Mouse (Mus musculus): ENCODE data around the gene F930015N05Rik. TPM values are rescaled to one million over a fixed set of nuclear protein-coding genes. Genes with fewer than 3 reads are reported as not detected.

The F930015N05Rik gene
- polyA plus RNA-seq (2015; fragmentation: Nextera tagmentation; extraction: Ambion mirVana): 1.6 and 2.6 TPM in 2 replicates

GRCm38 (mm10) chr11:64436412-64436727, at the start of gene F930015N05Rik:
TSS of gene F930015N05Rik (minus strand) at chr11:64436653.
- H3K27me3 ChIP-seq (replicated peaks): peaks cover 7% of the 10 kb centered on the region
- 0% methylated on average over 24 of the region's 24 CpGs for WGBS
- H3K27ac ChIP-seq: peak within 1 kb of the TSS; percentile 61

GRCm38 (mm10) chr11:64481445-64481844, 45.0 kb upstream of the F930015N05Rik start:
- Histone ChIP-seq H3K9ac (no peak overlapping the region), H3K4me1 (peaks cover 7% of the 10 kb centered on the region), H3K4me3 (no peak overlapping the region), H3K4me2 (no peak overlapping the region), H3K9me3 (no peaks in the 10 kb centered on the region), H3K36me3 (replicated peaks) (no peaks in the 10 kb centered on the region), H3K27me3 (replicated peaks) (no peaks in the 10 kb centered on the region), H3K27ac (no peak overlapping the region)
- 82% methylated on average over 3 of the region's 3 CpGs for WGBS
- no peak for ATAC-seq (replicated peaks)

More at GRCm38 (mm10) chr11:64436412-64436727, at the start of gene F930015N05Rik:
- H3K9me3 ChIP-seq: no peaks in the 10 kb centered on the region
- peak within 1 kb of the TSS; percentile 94 for H3K4me2 ChIP-seq
- H3K4me1 ChIP-seq: peaks cover 22% of the 10 kb centered on the region
- peak within 1 kb of the TSS; percentile 53 for H3K4me3 ChIP-seq
- peak within 1 kb of the TSS; percentile 49 for H3K9ac ChIP-seq
- no peak for ATAC-seq (replicated peaks)
- H3K36me3 ChIP-seq (replicated peaks): no peaks in the 10 kb centered on the region

GRCm38 (mm10) chr11:64473679-64474078, 37.2 kb upstream of the F930015N05Rik start:
- Histone ChIP-seq H3K27me3 (replicated peaks) (no peaks in the 10 kb centered on the region), H3K36me3 (replicated peaks) (no peaks in the 10 kb centered on the region), H3K4me2 (no peak overlapping the region), H3K27ac (no peak overlapping the region), H3K4me1 (no peaks in the 10 kb centered on the region), H3K9me3 (no peaks in the 10 kb centered on the region), H3K4me3 (no peak overlapping the region), H3K9ac (no peak overlapping the region)
- ATAC-seq (replicated peaks): no peak
- WGBS: 87% methylated on average over 3 of the region's 3 CpGs

- no peaks in the 10 kb centered on the region for H3K4me1 ChIP-seq
- ATAC-seq (replicated peaks): no peak
- H3K4me2 ChIP-seq: no peak overlapping the region
- no peaks in the 10 kb centered on the region for H3K9me3 ChIP-seq
- H3K9ac ChIP-seq: no peak overlapping the region
- H3K36me3 ChIP-seq (replicated peaks): no peaks in the 10 kb centered on the region
- H3K27me3 ChIP-seq (replicated peaks): no peaks in the 10 kb centered on the region
- H3K27ac ChIP-seq: no peak overlapping the region
- no peak overlapping the region for H3K4me3 ChIP-seq
Measured at GRCm38 (mm10) chr11:64470689-64471088, 34.2 kb upstream of the F930015N05Rik start.

- 76% methylated on average over 4 of the region's 4 CpGs for WGBS
- Histone ChIP-seq H3K4me2 (no peak overlapping the region), H3K36me3 (replicated peaks) (no peaks in the 10 kb centered on the region), H3K27me3 (replicated peaks) (no peaks in the 10 kb centered on the region), H3K9ac (no peak overlapping the region), H3K4me1 (no peaks in the 10 kb centered on the region), H3K4me3 (no peak overlapping the region), H3K27ac (no peak overlapping the region), H3K9me3 (no peaks in the 10 kb centered on the region)
- ATAC-seq (replicated peaks): no peak
Measured at GRCm38 (mm10) chr11:64468737-64469136, 32.3 kb upstream of the F930015N05Rik start.

GRCm38 (mm10) chr11:64461746-64462145, 25.3 kb upstream of the F930015N05Rik start:
- 84% methylated on average over 3 of the region's 3 CpGs for WGBS

GRCm38 (mm10) chr11:64448586-64449315, 12.3 kb upstream of the F930015N05Rik start:
- H3K27me3 ChIP-seq (replicated peaks): no peaks in the 10 kb centered on the region
- H3K27ac ChIP-seq: no peak overlapping the region
- no peaks in the 10 kb centered on the region for H3K4me1 ChIP-seq
- no peak for ATAC-seq (replicated peaks)
- H3K36me3 ChIP-seq (replicated peaks): no peaks in the 10 kb centered on the region
- no peak overlapping the region for H3K4me3 ChIP-seq
- WGBS: 71% methylated on average over 9 of the region's 9 CpGs
- no peak overlapping the region for H3K4me2 ChIP-seq
- no peaks in the 10 kb centered on the region for H3K9me3 ChIP-seq
- no peak overlapping the region for H3K9ac ChIP-seq

More at GRCm38 (mm10) chr11:64461746-64462145, 25.3 kb upstream of the F930015N05Rik start:
- Histone ChIP-seq H3K9ac (no peak overlapping the region), H3K36me3 (replicated peaks) (no peaks in the 10 kb centered on the region), H3K4me1 (no peaks in the 10 kb centered on the region), H3K27me3 (replicated peaks) (no peaks in the 10 kb centered on the region), H3K27ac (no peak overlapping the region), H3K4me2 (no peak overlapping the region), H3K9me3 (no peaks in the 10 kb centered on the region), H3K4me3 (no peak overlapping the region)
- ATAC-seq (replicated peaks): no peak

- no peak for ATAC-seq (replicated peaks)
- H3K4me1 ChIP-seq: peaks cover 4% of the 10 kb centered on the region; the same call in 1 of the 2 replicates
- H3K9me3 ChIP-seq: no peaks in the 10 kb centered on the region
- no peak overlapping the region for H3K4me2 ChIP-seq
- no peak overlapping the region for H3K4me3 ChIP-seq
- no peaks in the 10 kb centered on the region for H3K27me3 ChIP-seq (replicated peaks)
- no peak overlapping the region for H3K27ac ChIP-seq
- WGBS: 91% methylated on average over 1 of the region's 1 CpGs
- H3K36me3 ChIP-seq (replicated peaks): no peaks in the 10 kb centered on the region
- H3K9ac ChIP-seq: no peak overlapping the region
Measured at GRCm38 (mm10) chr11:64445227-64445626, 8.8 kb upstream of the F930015N05Rik start.

GRCm38 (mm10) chr11:64442701-64443100, 6.2 kb upstream of the F930015N05Rik start:
- no peak for ATAC-seq (replicated peaks)

GRCm38 (mm10) chr11:64442119-64442518, 5.7 kb upstream of the F930015N05Rik start:
- no peaks in the 10 kb centered on the region for H3K9me3 ChIP-seq
- H3K27ac ChIP-seq: no peak overlapping the region
- H3K27me3 ChIP-seq (replicated peaks): peaks cover 7% of the 10 kb centered on the region
- 28% methylated on average over 8 of the region's 8 CpGs for WGBS
- H3K4me2 ChIP-seq: peak overlapping the region; percentile 32
- no peak for ATAC-seq (replicated peaks)
- peaks cover 4% of the 10 kb centered on the region; the same call in 1 of the 2 replicates for H3K4me1 ChIP-seq
- H3K36me3 ChIP-seq (replicated peaks): no peaks in the 10 kb centered on the region
- H3K9ac ChIP-seq: no peak overlapping the region
- 0 out of 2 replicates have a peak overlapping the region, but pooled peaks have one; percentile 8 for H3K4me3 ChIP-seq

More at GRCm38 (mm10) chr11:64442701-64443100, 6.2 kb upstream of the F930015N05Rik start:
- Histone ChIP-seq H3K9ac (no peak overlapping the region), H3K36me3 (replicated peaks) (no peaks in the 10 kb centered on the region), H3K27me3 (replicated peaks) (peaks cover 5% of the 10 kb centered on the region), H3K27ac (no peak overlapping the region), H3K4me1 (peaks cover 4% of the 10 kb centered on the region; the same call in 1 of the 2 replicates), H3K9me3 (no peaks in the 10 kb centered on the region), H3K4me2 (no peak overlapping the region), H3K4me3 (no peak overlapping the region)
- WGBS: 47% methylated on average over 3 of the region's 3 CpGs

- H3K4me3 ChIP-seq: no peak overlapping the region
- H3K9me3 ChIP-seq: no peaks in the 10 kb centered on the region
- H3K4me1 ChIP-seq: peaks cover 26% of the 10 kb centered on the region
- H3K27me3 ChIP-seq (replicated peaks): peaks cover 7% of the 10 kb centered on the region
- no peaks in the 10 kb centered on the region for H3K36me3 ChIP-seq (replicated peaks)
- no peak for ATAC-seq (replicated peaks)
- H3K4me2 ChIP-seq: no peak overlapping the region
- 17% methylated on average over 3 of the region's 3 CpGs for WGBS
- no peak overlapping the region for H3K27ac ChIP-seq
- no peak overlapping the region for H3K9ac ChIP-seq
Measured at GRCm38 (mm10) chr11:64438909-64439308, 2.5 kb upstream of the F930015N05Rik start.

GRCm38 (mm10) chr11:64437721-64438120, 1.3 kb upstream of the F930015N05Rik start:
- H3K4me2 ChIP-seq: 0 out of 2 replicates have a peak overlapping the region, but pooled peaks have one; percentile 6
- WGBS: 35% methylated on average over 3 of the region's 3 CpGs

More at GRCm38 (mm10) chr11:64437721-64438120, 1.3 kb upstream of the F930015N05Rik start:
- H3K27me3 ChIP-seq (replicated peaks): peaks cover 7% of the 10 kb centered on the region
- H3K9ac ChIP-seq: no peak overlapping the region
- no peaks in the 10 kb centered on the region for H3K9me3 ChIP-seq
- H3K4me1 ChIP-seq: peaks cover 26% of the 10 kb centered on the region
- no peak for ATAC-seq (replicated peaks)
- H3K36me3 ChIP-seq (replicated peaks): no peaks in the 10 kb centered on the region
- H3K27ac ChIP-seq: no peak overlapping the region
- H3K4me3 ChIP-seq: 0 out of 2 replicates have a peak overlapping the region, but pooled peaks have one; percentile 13
